Mouse (Mus musculus) olfactory bulb, adult 2 months (tissue): ENCODE data around the gene Gm28043. TPM values are rescaled to one million over a fixed set of nuclear protein-coding genes. Genes with fewer than 3 reads are reported as not detected.

Experiments used
- H3K27ac ChIP-seq: fragments of 200-500 bp; 2 replicates; pipeline ENCODE4 v1.5.1; 2012; ENCODE audit warnings: low read depth, low read length; ENCODE audit not compliant: insufficient read depth
- H3K4me1 ChIP-seq: fragments of 200-500 bp; 2 replicates; pipeline ENCODE4 v1.6.1; 2012; ENCODE audit warnings: low read length; ENCODE audit not compliant: control insufficient read depth, insufficient read depth
- H3K4me3 ChIP-seq: fragments of 200-500 bp; 2 replicates; pipeline ENCODE4 v1.5.1; 2012; ENCODE audit warnings: mild to moderate bottlenecking, low read depth, low read length, moderate library complexity; ENCODE audit not compliant: insufficient read depth
- CTCF ChIP-seq: fragments of 200-500 bp; IDR thresholded peaks from 2 replicates; pipeline ENCODE4 v1.5.1; 2012; ENCODE audit warnings: low read depth, mild to moderate bottlenecking, low read length, moderate library complexity; ENCODE audit not compliant: insufficient read depth
- POLR2A ChIP-seq: fragments of 200-500 bp; IDR thresholded peaks from 2 replicates; pipeline ENCODE4 v1.6.1; 2012; ENCODE audit warnings: mild to moderate bottlenecking, low read depth, low read length, moderate library complexity; ENCODE audit not compliant: insufficient read depth
- WGBS: fragments of 180-500 bp; shearing (Covaris S2); methylation state at CpG from one replicate; pipeline ENCODE4 v1.1.7; 2018; 5-methylcytosine and 5-hydroxymethylcytosine counted together
- polyA plus RNA-seq: library from polyadenylated mRNA; stranded (reverse); fragments of >200 nt; gene quantifications from 2 replicates; pipeline ENCODE4 v1.2.4, GENCODE M21; 2012; ENCODE audit warnings: low replicate concordance; ENCODE audit not compliant: missing spikeins, insufficient read depth, insufficient read length

The Gm28043 gene
- polyA plus RNA-seq, 1 experiment = not detected

DNA sequence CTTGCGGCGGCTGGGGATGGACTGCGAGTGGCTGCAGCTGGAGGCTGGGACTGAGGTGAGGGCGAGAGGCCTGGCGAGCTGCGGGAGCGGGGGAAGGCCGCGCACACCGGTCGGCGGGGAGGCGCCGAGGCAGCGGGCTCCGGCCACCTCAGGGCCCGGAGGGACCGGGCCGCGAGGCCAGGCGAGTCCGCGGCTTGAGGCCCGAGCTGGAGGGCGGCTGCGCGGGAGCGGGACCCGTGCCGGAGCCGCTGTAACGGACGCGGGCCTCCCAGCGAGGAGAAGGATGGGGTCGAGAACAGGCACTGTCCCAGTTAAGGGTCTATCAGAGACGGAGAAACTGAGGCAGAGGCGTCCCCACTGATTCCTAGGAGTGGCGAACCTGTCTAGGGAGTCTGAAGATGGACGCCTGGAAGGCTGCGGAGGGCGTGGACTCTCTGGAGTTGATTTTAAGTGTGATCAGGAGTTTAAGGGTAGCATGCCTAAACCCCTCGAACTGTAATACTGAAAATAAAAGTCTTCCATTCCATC lies 412 bp downstream of the Gm28043 start:
- H3K27ac ChIP-seq = peak overlapping the region; percentile 82
- TF ChIP-seq POLR2A = no peak
- no peak for TF ChIP-seq CTCF
- WGBS = under 1% methylated on average over 42 of the region's 43 CpGs
- H3K4me3 ChIP-seq = peak overlapping the region; percentile 98
- H3K4me1 ChIP-seq = peaks cover 10% of the 10 kb centered on the region

DNA sequence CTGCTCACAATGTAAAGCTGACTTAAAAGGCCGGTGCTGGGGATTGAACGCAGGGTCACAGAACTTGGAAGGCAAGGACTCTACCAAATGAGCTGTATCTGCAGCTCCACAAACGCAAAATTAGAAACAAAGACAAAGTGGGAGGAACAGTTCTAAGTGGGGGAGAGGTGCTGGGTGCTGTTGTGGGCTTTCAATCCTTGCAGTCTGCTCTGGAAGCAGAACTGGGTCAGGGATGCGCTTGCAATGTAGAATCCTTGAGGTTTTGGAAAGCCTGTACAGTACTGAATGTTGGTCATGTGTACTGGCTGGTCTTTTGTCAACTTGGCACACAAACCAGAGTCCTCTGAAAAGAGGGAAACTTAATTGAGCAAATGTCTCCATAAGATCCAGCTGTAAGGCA lies 940 bp downstream of the Gm28043 start:
- WGBS = under 1% methylated on average over 4 of the region's 4 CpGs
- TF ChIP-seq CTCF = no peak
- TF ChIP-seq POLR2A = no peak
- Histone ChIP-seq H3K27ac (no peak overlapping the region), H3K4me1 (peaks cover 10% of the 10 kb centered on the region), H3K4me3 (peak overlapping the region; percentile 98)

DNA sequence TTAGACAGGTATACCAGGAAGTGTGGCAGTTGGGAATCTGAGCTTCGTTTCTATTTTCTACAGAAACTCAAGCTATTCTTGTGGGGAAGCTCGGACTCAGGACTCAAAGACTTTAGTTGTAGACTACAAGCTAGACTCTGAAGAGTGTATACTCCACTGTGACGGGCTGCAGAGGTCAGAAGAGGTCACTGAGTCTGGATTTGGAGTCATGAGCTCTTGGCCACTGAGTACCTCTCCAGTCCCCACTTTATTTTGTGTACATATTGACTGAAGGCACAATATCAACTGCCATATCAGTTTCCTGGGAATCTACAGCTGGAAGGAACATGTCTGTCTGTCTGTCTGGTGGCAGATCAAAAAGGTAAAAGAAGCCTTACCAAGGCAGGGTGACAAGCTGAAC lies 4.6 kb downstream of the Gm28043 start:
- H3K4me3 ChIP-seq = no peak overlapping the region
- peaks cover 10% of the 10 kb centered on the region for H3K4me1 ChIP-seq
- no peak overlapping the region for H3K27ac ChIP-seq
- TF ChIP-seq POLR2A = no peak
- TF ChIP-seq CTCF = no peak
- 83% methylated on average over 3 of the region's 3 CpGs for whole genome bisulfite sequencing

DNA sequence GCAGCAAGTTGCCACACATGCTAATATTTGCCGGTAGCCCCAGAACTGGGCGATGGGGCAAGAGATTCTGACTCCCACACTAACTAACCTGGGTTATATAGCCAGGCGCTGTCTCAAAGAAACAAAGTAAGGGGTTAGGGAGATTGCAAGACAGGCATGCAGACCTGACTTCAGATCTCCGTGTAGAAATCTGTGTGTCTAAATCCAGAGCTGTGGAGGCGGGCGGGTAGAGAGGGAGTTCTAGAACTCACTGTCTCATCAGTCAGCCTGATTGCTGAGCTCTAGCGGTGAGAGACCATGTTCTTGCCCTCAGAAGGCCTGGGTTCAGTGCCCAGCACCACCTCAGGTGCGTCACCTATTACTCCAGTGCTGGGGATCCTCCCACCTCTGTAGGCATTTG lies 8.8 kb downstream of the Gm28043 start:
- Histone ChIP-seq H3K4me1 (peaks cover 3% of the 10 kb centered on the region; the same call in 1 of the 2 replicates), H3K27ac (no peak overlapping the region), H3K4me3 (no peak overlapping the region)
- 89% methylated on average over 8 of the region's 8 CpGs for whole genome bisulfite sequencing
- TF ChIP-seq CTCF (no peak), POLR2A (no peak)

DNA sequence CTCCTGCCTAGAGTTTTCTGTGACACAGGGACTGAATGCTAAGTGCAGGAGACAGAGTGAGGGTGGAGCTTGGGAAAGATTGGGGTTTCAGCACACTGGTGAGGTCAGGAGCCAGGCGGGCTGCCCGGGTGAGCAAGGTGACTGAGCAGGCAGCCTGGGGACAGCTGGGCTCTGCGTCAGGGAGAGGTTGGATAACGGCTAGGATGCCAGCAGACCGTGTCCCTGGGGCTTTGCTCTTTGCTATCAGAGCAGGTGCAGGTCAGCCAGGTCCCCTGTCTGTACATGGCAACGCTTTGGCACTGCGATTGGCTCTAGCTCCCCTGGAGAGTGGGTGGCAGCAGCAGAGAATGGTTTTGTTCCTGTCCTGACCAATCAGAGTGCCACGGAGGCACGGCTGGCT lies 12.6 kb downstream of the Gm28043 start:
- Histone ChIP-seq H3K27ac (no peak overlapping the region), H3K4me1 (peaks cover 3% of the 10 kb centered on the region; the same call in 1 of the 2 replicates), H3K4me3 (no peak overlapping the region)
- no peak for TF ChIP-seq CTCF
- no peak for TF ChIP-seq POLR2A
- 88% methylated on average over 9 of the region's 9 CpGs for WGBS

DNA sequence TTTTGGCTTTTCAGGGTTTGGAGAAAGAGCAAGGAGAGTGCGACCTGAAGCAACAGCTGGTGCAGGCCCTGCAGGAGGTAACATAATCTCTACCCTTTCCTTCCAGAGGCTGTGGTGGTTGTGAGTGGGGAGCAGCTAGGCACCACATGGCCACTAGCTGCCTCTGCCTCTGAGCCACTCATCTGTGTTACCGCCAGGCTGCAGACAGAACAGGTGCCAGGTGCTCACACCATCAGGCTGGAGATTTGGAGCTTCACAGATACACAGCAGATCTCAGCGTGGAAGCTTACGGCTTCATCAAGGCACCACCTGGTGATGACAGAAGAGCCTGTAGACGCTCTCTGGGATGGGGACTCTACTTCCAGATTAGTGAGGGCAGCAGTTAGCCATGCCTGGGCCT lies 14.3 kb downstream of the Gm28043 start:
- 88% methylated on average over 5 of the region's 5 CpGs for WGBS
- H3K4me3 ChIP-seq = no peak overlapping the region
- H3K4me1 ChIP-seq = peaks cover 3% of the 10 kb centered on the region; the same call in 1 of the 2 replicates
- TF ChIP-seq CTCF (no peak), POLR2A (no peak)
- H3K27ac ChIP-seq = no peak overlapping the region

DNA sequence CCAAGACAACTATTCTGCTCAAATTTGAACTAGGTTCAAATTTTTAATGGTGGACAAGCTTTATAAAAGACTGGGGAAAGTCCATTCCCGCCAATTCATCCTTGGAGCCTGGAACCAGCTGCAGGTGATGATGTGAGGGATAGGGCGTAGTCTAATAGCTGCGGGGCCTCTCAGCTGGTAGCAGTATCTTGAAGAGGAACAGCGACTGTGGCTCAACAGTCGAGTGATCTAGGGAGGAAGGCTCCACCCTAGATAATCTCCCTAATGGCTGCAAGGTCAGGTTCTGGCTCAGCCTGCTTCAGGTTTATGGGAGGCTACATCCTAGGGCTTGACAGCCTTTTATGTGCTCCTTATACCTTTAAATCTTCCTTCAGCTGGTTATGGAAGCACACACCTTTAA lies 14.9 kb downstream of the Gm28043 start:
- peaks cover 3% of the 10 kb centered on the region; the same call in 1 of the 2 replicates for H3K4me1 ChIP-seq
- TF ChIP-seq CTCF (no peak), POLR2A (no peak)
- 80% methylated on average over 5 of the region's 5 CpGs for WGBS
- H3K4me3 ChIP-seq = no peak overlapping the region
- no peak overlapping the region for H3K27ac ChIP-seq

DNA sequence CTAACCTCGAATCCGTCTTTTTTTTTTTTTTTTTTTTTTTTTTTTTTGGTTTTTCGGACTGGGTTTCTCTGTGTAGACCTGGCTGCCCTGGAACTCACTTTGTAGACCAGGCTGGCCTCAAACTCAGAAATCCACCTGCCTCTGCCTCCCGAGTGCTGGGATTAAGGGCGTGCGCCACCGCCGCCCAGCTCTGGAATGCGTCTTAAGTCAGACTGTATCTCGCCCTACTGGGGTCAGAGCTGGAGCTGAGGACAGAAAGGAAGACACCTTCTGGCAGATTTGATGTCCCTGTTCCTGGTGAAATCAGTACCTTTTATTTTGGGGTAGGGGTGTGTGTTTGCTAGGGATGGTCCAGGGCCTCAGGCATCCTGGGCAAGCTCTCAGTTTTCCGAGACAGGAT lies 17.6 kb downstream of the Gm28043 start:
- TF ChIP-seq POLR2A = no peak
- no peak for TF ChIP-seq CTCF
- H3K27ac ChIP-seq = no peak overlapping the region
- WGBS = 95% methylated on average over 11 of the region's 11 CpGs
- no peak overlapping the region for H3K4me3 ChIP-seq
- no peaks in the 10 kb centered on the region for H3K4me1 ChIP-seq

DNA sequence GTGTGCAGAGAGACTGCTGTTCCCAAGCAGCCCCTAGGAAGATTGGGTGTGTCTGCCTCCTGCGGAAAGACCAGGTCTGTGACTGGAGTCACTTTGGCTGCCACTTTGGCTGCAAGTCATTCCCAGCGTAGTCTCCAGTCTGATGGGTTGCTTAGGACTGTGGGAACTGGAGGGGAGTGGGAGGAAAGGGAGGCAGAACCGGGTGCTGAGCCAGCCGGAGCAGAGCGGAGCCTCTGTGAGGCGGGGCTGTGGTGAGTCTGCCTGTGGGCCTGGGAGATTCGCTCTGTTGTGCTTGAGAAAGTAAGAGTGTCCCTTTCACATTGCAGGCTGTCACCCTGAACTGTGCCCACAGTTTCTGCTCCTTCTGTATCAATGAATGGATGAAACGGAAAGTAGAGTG lies 20.8 kb downstream of the Gm28043 start:
- 71% methylated on average over 8 of the region's 8 CpGs for WGBS
- Histone ChIP-seq H3K27ac (no peak overlapping the region), H3K4me3 (no peak overlapping the region), H3K4me1 (no peaks in the 10 kb centered on the region)
- TF ChIP-seq CTCF = no peak
- no peak for TF ChIP-seq POLR2A

DNA sequence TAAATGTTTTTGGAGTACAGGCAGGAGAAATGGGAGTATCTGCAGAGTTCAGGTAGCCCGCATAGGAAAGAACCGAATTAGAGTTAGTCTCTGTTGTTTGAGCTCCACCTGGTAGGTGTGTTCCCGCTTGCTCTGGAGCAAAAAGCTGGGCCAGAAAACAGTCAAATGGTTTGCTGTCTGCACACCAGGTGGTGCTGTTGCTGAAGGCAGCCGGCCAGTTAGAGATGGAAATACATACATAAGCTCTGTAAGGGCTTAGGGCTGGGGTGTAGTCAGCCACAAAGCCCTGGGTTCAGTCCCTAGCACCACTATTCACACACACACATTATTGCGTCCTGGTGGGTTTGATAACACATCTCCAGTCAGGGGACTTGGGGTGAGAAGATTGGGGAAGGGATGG lies 21.4 kb downstream of the Gm28043 start:
- H3K4me3 ChIP-seq = no peak overlapping the region
- TF ChIP-seq POLR2A (no peak), CTCF (no peak)
- 74% methylated on average over 5 of the region's 5 CpGs for WGBS
- no peaks in the 10 kb centered on the region for H3K4me1 ChIP-seq
- no peak overlapping the region for H3K27ac ChIP-seq
